Mouse (Mus musculus): Measurements from ENCODE around the gene Nfkbia. TPM values are rescaled to one million over a fixed set of nuclear protein-coding genes. Genes with fewer than 3 reads are reported as not detected.

The Nfkbia gene
- polyA plus RNA-seq, 1 experiment from 2014 or later, result 81.0 TPM

GRCm38 (mm10) chr12:55471344-55471743 lies 21.1 kb downstream of the Nfkbia start:
- H3K27ac ChIP-seq (ENCODE audit: low read depth), result no peak overlapping the region
- peaks cover 16% of the 10 kb centered on the region for H3K4me1 ChIP-seq (ENCODE audit: insufficient read depth)
- TF ChIP-seq CTCF (IDR thresholded peaks at IDR 0.05; ENCODE audit: low read depth), result no peak
- no peak overlapping the region for H3K4me2 ChIP-seq
- ATAC-seq (ENCODE audit: insufficient read depth) (no peak), DNase-seq (no peak)
- no peak overlapping the region for H3K9ac ChIP-seq
- 84% methylated on average over 9 of the region's 9 CpGs for WGBS
- no peaks in the 10 kb centered on the region for H3K36me3 ChIP-seq (ENCODE audit: insufficient read depth)
- H3K27me3 ChIP-seq (ENCODE audit: insufficient read depth, low read length), result no peaks in the 10 kb centered on the region
- H3K4me3 ChIP-seq (ENCODE audit: low read depth, low read length), result no peak overlapping the region
- H3K9me3 ChIP-seq (ENCODE audit: low read depth, low read length), result no peaks in the 10 kb centered on the region

- no peak for TF ChIP-seq CTCF (IDR thresholded peaks at IDR 0.05; ENCODE audit: low read depth)
- Histone ChIP-seq H3K4me3 (ENCODE audit: low read depth, low read length) (no peak overlapping the region), H3K9ac (no peak overlapping the region), H3K27ac (ENCODE audit: low read depth) (no peak overlapping the region), H3K27me3 (ENCODE audit: insufficient read depth, low read length) (no peaks in the 10 kb centered on the region), H3K4me1 (ENCODE audit: insufficient read depth) (peaks cover 25% of the 10 kb centered on the region), H3K36me3 (ENCODE audit: insufficient read depth) (no peaks in the 10 kb centered on the region), H3K9me3 (ENCODE audit: low read depth, low read length) (no peaks in the 10 kb centered on the region), H3K4me2 (no peak overlapping the region)
- DNase-seq (peak; percentile 18), ATAC-seq (ENCODE audit: insufficient read depth) (no peak)
- WGBS, result 35% methylated on average over 5 of the region's 5 CpGs
Observed at GRCm38 (mm10) chr12:55470442-55470841, 22.0 kb downstream of the Nfkbia start.

GRCm38 (mm10) chr12:55467331-55468180 lies 24.9 kb downstream of the Nfkbia start:
- ATAC-seq (ENCODE audit: insufficient read depth) (no peak), DNase-seq (peak; percentile 44)
- Histone ChIP-seq H3K9me3 (ENCODE audit: low read depth, low read length) (no peaks in the 10 kb centered on the region), H3K4me1 (ENCODE audit: insufficient read depth) (peaks cover 37% of the 10 kb centered on the region), H3K4me2 (no peak overlapping the region), H3K4me3 (ENCODE audit: low read depth, low read length) (no peak overlapping the region), H3K27me3 (ENCODE audit: insufficient read depth, low read length) (no peaks in the 10 kb centered on the region), H3K27ac (ENCODE audit: low read depth) (no peak overlapping the region), H3K9ac (no peak overlapping the region), H3K36me3 (ENCODE audit: insufficient read depth) (no peaks in the 10 kb centered on the region)
- 45% methylated on average over 10 of the region's 10 CpGs for WGBS
- TF ChIP-seq CTCF (IDR thresholded peaks at IDR 0.05; ENCODE audit: low read depth), result no peak

GRCm38 (mm10) chr12:55466816-55467215 lies 25.6 kb downstream of the Nfkbia start:
- no peak overlapping the region for H3K9ac ChIP-seq
- no peak for ATAC-seq (ENCODE audit: insufficient read depth)
- H3K27ac ChIP-seq (ENCODE audit: low read depth), result no peak overlapping the region; the same call in 1 of the 2 replicates

GRCm38 (mm10) chr12:55466088-55466701 lies 26.3 kb downstream of the Nfkbia start:
- peak overlapping the region; percentile 6; the same call in 1 of the 2 replicates for H3K27ac ChIP-seq (ENCODE audit: low read depth)

More at GRCm38 (mm10) chr12:55466816-55467215, 25.6 kb downstream of the Nfkbia start:
- Histone ChIP-seq H3K4me1 (ENCODE audit: insufficient read depth) (peaks cover 38% of the 10 kb centered on the region), H3K4me3 (ENCODE audit: low read depth, low read length) (no peak overlapping the region), H3K27me3 (ENCODE audit: insufficient read depth, low read length) (no peaks in the 10 kb centered on the region), H3K4me2 (no peak overlapping the region), H3K36me3 (ENCODE audit: insufficient read depth) (no peaks in the 10 kb centered on the region), H3K9me3 (ENCODE audit: low read depth, low read length) (no peaks in the 10 kb centered on the region)
- TF ChIP-seq CTCF (IDR thresholded peaks at IDR 0.05; ENCODE audit: low read depth), result no peak
- DNase-seq, result peak; percentile 11
- 53% methylated on average over 5 of the region's 5 CpGs for WGBS

GRCm38 (mm10) chr12:55465401-55465983 lies 27.0 kb downstream of the Nfkbia start:
- TF ChIP-seq CTCF (IDR thresholded peaks at IDR 0.05; ENCODE audit: low read depth), result no peak
- DNase-seq (no peak), ATAC-seq (ENCODE audit: insufficient read depth) (no peak)
- Histone ChIP-seq H3K9me3 (ENCODE audit: low read depth, low read length) (no peaks in the 10 kb centered on the region), H3K36me3 (ENCODE audit: insufficient read depth) (no peaks in the 10 kb centered on the region), H3K4me2 (no peak overlapping the region), H3K27ac (ENCODE audit: low read depth) (peak overlapping the region; percentile 83; the same call in 1 of the 2 replicates), H3K9ac (no peak overlapping the region), H3K27me3 (ENCODE audit: insufficient read depth, low read length) (no peaks in the 10 kb centered on the region), H3K4me1 (ENCODE audit: insufficient read depth) (peaks cover 48% of the 10 kb centered on the region), H3K4me3 (ENCODE audit: low read depth, low read length) (no peak overlapping the region)
- 73% methylated on average over 17 of the region's 17 CpGs for WGBS

More at GRCm38 (mm10) chr12:55466088-55466701, 26.3 kb downstream of the Nfkbia start:
- WGBS, result 66% methylated on average over 7 of the region's 7 CpGs
- H3K9ac ChIP-seq, result no peak overlapping the region
- ATAC-seq (ENCODE audit: insufficient read depth) (no peak), DNase-seq (peak; percentile 23)
- H3K4me2 ChIP-seq, result no peak overlapping the region
- no peak overlapping the region for H3K4me3 ChIP-seq (ENCODE audit: low read depth, low read length)
- no peak for TF ChIP-seq CTCF (IDR thresholded peaks at IDR 0.05; ENCODE audit: low read depth)
- no peaks in the 10 kb centered on the region for H3K9me3 ChIP-seq (ENCODE audit: low read depth, low read length)
- H3K4me1 ChIP-seq (ENCODE audit: insufficient read depth), result peaks cover 44% of the 10 kb centered on the region
- H3K27me3 ChIP-seq (ENCODE audit: insufficient read depth, low read length), result no peaks in the 10 kb centered on the region
- H3K36me3 ChIP-seq (ENCODE audit: insufficient read depth), result no peaks in the 10 kb centered on the region

Measured in lung, embryonic 14.5 days (tissue).